Mouse (Mus musculus): ENCODE data around the gene Fbxo39. TPM values are rescaled to one million over a fixed set of nuclear protein-coding genes. Genes with fewer than 3 reads are reported as not detected.

Fbxo39 gene
- total and polyA plus RNA-seq, 2 experiments from 2014 or later, result not detected

- DNase-seq (ENCODE audit: low spot score) (no peak), ATAC-seq (ENCODE audit: low FRiP score) (no peak)
- no peak overlapping the region for H3K27ac ChIP-seq (ENCODE audit: low read depth, low read length)
- peak overlapping the region; percentile 24; the same call in 1 of the 2 replicates for H3K4me2 ChIP-seq (ENCODE audit: low read depth, low read length, poor library complexity, severe bottlenecking)
- peak overlapping the region; percentile 9; the same call in 1 of the 2 replicates for H3K4me3 ChIP-seq (ENCODE audit: low read depth, low read length)
- no peak overlapping the region for H3K9ac ChIP-seq (replicated peaks; ENCODE audit: low read length, poor library complexity, severe bottlenecking)
- TF ChIP-seq CTCF (IDR thresholded peaks at IDR 0.05), result no peak
- no peaks in the 10 kb centered on the region for H3K9me3 ChIP-seq (ENCODE audit: low read length)
- H3K36me3 ChIP-seq (ENCODE audit: insufficient read depth, low read length), result no peaks in the 10 kb centered on the region
- H3K27me3 ChIP-seq (ENCODE audit: insufficient read depth, low read length), result no peaks in the 10 kb centered on the region
- 83% methylated on average over 7 of the region's 7 CpGs for WGBS
- no peaks in the 10 kb centered on the region for H3K4me1 ChIP-seq (ENCODE audit: insufficient read depth, low read length)
Measured at GRCm38 (mm10) chr11:72302230-72302629, 12.0 kb upstream of the Fbxo39 start.

- Histone ChIP-seq H3K27ac (ENCODE audit: low read depth, low read length) (no peak overlapping the region), H3K4me2 (ENCODE audit: low read depth, low read length, poor library complexity, severe bottlenecking) (no peak overlapping the region), H3K4me3 (ENCODE audit: low read depth, low read length) (no peak overlapping the region), H3K4me1 (ENCODE audit: insufficient read depth, low read length) (no peaks in the 10 kb centered on the region), H3K9ac (replicated peaks; ENCODE audit: low read length, poor library complexity, severe bottlenecking) (no peak overlapping the region), H3K36me3 (ENCODE audit: insufficient read depth, low read length) (no peaks in the 10 kb centered on the region), H3K9me3 (ENCODE audit: low read length) (no peaks in the 10 kb centered on the region), H3K27me3 (ENCODE audit: insufficient read depth, low read length) (no peaks in the 10 kb centered on the region)
- DNase-seq (ENCODE audit: low spot score) (no peak), ATAC-seq (ENCODE audit: low FRiP score) (no peak)
- no peak for TF ChIP-seq CTCF (IDR thresholded peaks at IDR 0.05)
- 78% methylated on average over 5 of the region's 5 CpGs for WGBS
Measured at GRCm38 (mm10) chr11:72307461-72307860, 6.8 kb upstream of the Fbxo39 start.

- Histone ChIP-seq H3K4me2 (ENCODE audit: low read depth, low read length, poor library complexity, severe bottlenecking) (no peak overlapping the region), H3K4me1 (ENCODE audit: insufficient read depth, low read length) (no peaks in the 10 kb centered on the region), H3K27me3 (ENCODE audit: insufficient read depth, low read length) (peaks cover 2% of the 10 kb centered on the region; the same call in 1 of the 2 replicates), H3K9me3 (ENCODE audit: low read length) (no peaks in the 10 kb centered on the region), H3K4me3 (ENCODE audit: low read depth, low read length) (no peak overlapping the region), H3K36me3 (ENCODE audit: insufficient read depth, low read length) (no peaks in the 10 kb centered on the region), H3K9ac (replicated peaks; ENCODE audit: low read length, poor library complexity, severe bottlenecking) (no peak overlapping the region), H3K27ac (ENCODE audit: low read depth, low read length) (no peak overlapping the region)
- ATAC-seq (ENCODE audit: low FRiP score), result no peak
- TF ChIP-seq CTCF (IDR thresholded peaks at IDR 0.05), result no peak
- no peak for DNase-seq (ENCODE audit: low spot score)
- 86% methylated on average over 2 of the region's 2 CpGs for WGBS
Measured at GRCm38 (mm10) chr11:72308982-72309381, 5.3 kb upstream of the Fbxo39 start.

- ATAC-seq (ENCODE audit: low FRiP score) (no peak), DNase-seq (ENCODE audit: low spot score) (no peak)
- Histone ChIP-seq H3K9me3 (ENCODE audit: low read length) (no peaks in the 10 kb centered on the region), H3K36me3 (ENCODE audit: insufficient read depth, low read length) (no peaks in the 10 kb centered on the region), H3K27me3 (ENCODE audit: insufficient read depth, low read length) (peaks cover 14% of the 10 kb centered on the region), H3K27ac (ENCODE audit: low read depth, low read length) (no peak overlapping the region), H3K4me2 (ENCODE audit: low read depth, low read length, poor library complexity, severe bottlenecking) (no peak overlapping the region), H3K4me3 (ENCODE audit: low read depth, low read length) (no peak overlapping the region), H3K4me1 (ENCODE audit: insufficient read depth, low read length) (no peaks in the 10 kb centered on the region), H3K9ac (replicated peaks; ENCODE audit: low read length, poor library complexity, severe bottlenecking) (no peak overlapping the region)
- WGBS, result 88% methylated on average over 4 of the region's 4 CpGs
- TF ChIP-seq CTCF (IDR thresholded peaks at IDR 0.05), result no peak
Measured at GRCm38 (mm10) chr11:72310491-72310890, 3.8 kb upstream of the Fbxo39 start.

- no peak for TF ChIP-seq CTCF (IDR thresholded peaks at IDR 0.05)
- ATAC-seq (ENCODE audit: low FRiP score) (no peak), DNase-seq (ENCODE audit: low spot score) (no peak)
- Histone ChIP-seq H3K36me3 (ENCODE audit: insufficient read depth, low read length) (no peaks in the 10 kb centered on the region), H3K9me3 (ENCODE audit: low read length) (no peaks in the 10 kb centered on the region), H3K4me2 (ENCODE audit: low read depth, low read length, poor library complexity, severe bottlenecking) (no peak overlapping the region), H3K27me3 (ENCODE audit: insufficient read depth, low read length) (peaks cover 14% of the 10 kb centered on the region), H3K4me3 (ENCODE audit: low read depth, low read length) (no peak overlapping the region), H3K27ac (ENCODE audit: low read depth, low read length) (no peak overlapping the region), H3K9ac (replicated peaks; ENCODE audit: low read length, poor library complexity, severe bottlenecking) (no peak overlapping the region), H3K4me1 (ENCODE audit: insufficient read depth, low read length) (no peaks in the 10 kb centered on the region)
- WGBS, result 88% methylated on average over 10 of the region's 10 CpGs
Measured at GRCm38 (mm10) chr11:72311355-72312001, 2.8 kb upstream of the Fbxo39 start.

- ATAC-seq (ENCODE audit: low FRiP score) (no peak), DNase-seq (ENCODE audit: low spot score) (no peak)
- H3K9me3 ChIP-seq (ENCODE audit: low read length), result no peaks in the 10 kb centered on the region
- H3K4me3 ChIP-seq (ENCODE audit: low read depth, low read length), result no peak overlapping the region
- no peak overlapping the region for H3K27ac ChIP-seq (ENCODE audit: low read depth, low read length)
- H3K27me3 ChIP-seq (ENCODE audit: insufficient read depth, low read length), result peaks cover 14% of the 10 kb centered on the region
- no peak for TF ChIP-seq CTCF (IDR thresholded peaks at IDR 0.05)
- WGBS, result 84% methylated on average over 5 of the region's 5 CpGs
- no peaks in the 10 kb centered on the region for H3K36me3 ChIP-seq (ENCODE audit: insufficient read depth, low read length)
- no peak overlapping the region for H3K9ac ChIP-seq (replicated peaks; ENCODE audit: low read length, poor library complexity, severe bottlenecking)
- no peak overlapping the region for H3K4me2 ChIP-seq (ENCODE audit: low read depth, low read length, poor library complexity, severe bottlenecking)
- H3K4me1 ChIP-seq (ENCODE audit: insufficient read depth, low read length), result no peaks in the 10 kb centered on the region
Measured at GRCm38 (mm10) chr11:72318026-72318425, 3.8 kb downstream of the Fbxo39 start.

Data from midbrain, postnatal 0 days (tissue).